Mouse (Mus musculus): ENCODE results near the gene Hspa2.

DNA sequence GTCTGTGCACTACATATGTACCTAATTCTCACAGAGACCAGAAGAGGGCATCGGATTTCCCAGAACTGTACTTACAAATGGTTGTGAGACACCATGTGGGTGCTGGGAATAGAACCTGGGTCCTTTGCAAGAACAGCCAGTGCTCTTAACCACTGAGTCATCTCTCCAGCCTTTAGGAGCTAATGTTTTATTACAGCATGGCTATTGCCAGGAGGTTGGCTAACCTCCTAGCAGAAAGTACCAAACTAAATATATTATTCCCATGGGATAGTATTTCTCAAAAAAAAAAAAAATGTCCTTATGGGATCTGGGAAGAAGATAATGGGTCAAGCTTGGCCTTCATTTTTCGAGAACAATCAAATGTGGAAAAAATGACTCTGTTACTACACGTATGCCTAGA, 21.3 kb downstream of the Hspa2 start:
- TF ChIP-seq CTCF (IDR thresholded peaks at IDR 0.05; ENCODE audit: extremely low read depth, insufficient read depth, insufficient read length, insufficient replicate concordance) = no peak
- no peak for TF ChIP-seq POLR2A (IDR thresholded peaks at IDR 0.05; ENCODE audit: low read depth, low read length)

Data from spleen, adult 2 months (tissue).